In genomic region chrX:7883841-7884567, GRCm38 (mm10) we compare ENCODE assay signal across 8 mouse cellular contexts. TPM values are rescaled to one million over a fixed set of nuclear protein-coding genes. Genes with fewer than 3 reads are reported as not detected.
A peak's percentile ranks its signal among the peaks of the same experiment; 100 is the strongest.
DNase-seq lines count a peak whose midpoint lies in the region; ATAC-seq lines count a peak whose summit lies in the region.

Gene Slc35a2, plus strand, starts transcription at chrX:7884028.

- no peaks in the 10 kb centered on the region for H3K9me3 ChIP-seq in heart, embryonic 14.5 days (ENCODE audit: control insufficient read depth, low read length)
- H3K9me3 ChIP-seq in liver, embryonic 13.5 days (replicated peaks): no peaks in the 10 kb centered on the region
- H3K9me3 ChIP-seq in stomach, embryonic 16.5 days (replicated peaks; ENCODE audit: control insufficient read depth, low read length): no peaks in the 10 kb centered on the region

- H3K4me2 ChIP-seq in heart, embryonic 14.5 days (ENCODE audit: low read length): peak within 1 kb of the TSS; percentile 72
- peak within 1 kb of the TSS; percentile 75 for H3K4me2 ChIP-seq in liver, embryonic 13.5 days
- H3K4me2 ChIP-seq in stomach, embryonic 16.5 days (ENCODE audit: low read depth, low read length): peak within 1 kb of the TSS; percentile 54

- peak; percentile 81 for DNase-seq in CD4-positive, CD25-positive, alpha-beta regulatory T cell, adult 2 months (ENCODE audit: low read depth, low spot score)
- peak; percentile 52 for DNase-seq in c-Kit-negative CD71-positive TER-119-positive erythroid progenitor cells, embryonic 14.5 days (ENCODE audit: low read depth, low spot score)
- peak; percentile 77 for DNase-seq in fibroblast of lung, adult 2 months (ENCODE audit: low read depth)
- DNase-seq in kidney, postnatal 14 days: peak; percentile 90
- DNase-seq in liver, embryonic 13.5 days: peak; percentile 77
- peak; percentile 65 for DNase-seq in neural tube, embryonic 10.5 days (ENCODE audit: extremely low spot score, low spot score)

- ATAC-seq in heart, embryonic 14.5 days (ENCODE audit: insufficient number of reproducible peaks, insufficient read depth, low FRiP score, low read depth): peak; percentile 92
- peak; percentile 95 for ATAC-seq in liver, embryonic 13.5 days (ENCODE audit: low read depth)
- peak; percentile 95 for ATAC-seq in stomach, embryonic 16.5 days (ENCODE audit: insufficient read depth, low FRiP score)

- H3K27me3 ChIP-seq in heart, embryonic 14.5 days (ENCODE audit: control insufficient read depth, insufficient read depth, low read length): no peaks in the 10 kb centered on the region
- H3K27me3 ChIP-seq in liver, embryonic 13.5 days: no peaks in the 10 kb centered on the region
- no peaks in the 10 kb centered on the region for H3K27me3 ChIP-seq in stomach, embryonic 16.5 days (ENCODE audit: control insufficient read depth, insufficient read depth, low read length)

- no peaks in the 10 kb centered on the region for H3K36me3 ChIP-seq in heart, embryonic 14.5 days (ENCODE audit: control insufficient read depth, insufficient read depth, low read length)
- no peaks in the 10 kb centered on the region for H3K36me3 ChIP-seq in liver, embryonic 13.5 days
- H3K36me3 ChIP-seq in stomach, embryonic 16.5 days (ENCODE audit: control insufficient read depth, insufficient read depth, low read length): no peaks in the 10 kb centered on the region

- peaks cover 3 to 5% of the 10 kb centered on the region in 2 experiments; a peak in 2 of 4 replicates for H3K4me1 ChIP-seq in heart, embryonic 14.5 days (ENCODE audit: control insufficient read depth in 2 of 2, insufficient read depth in 2 of 2, low read length in 2 of 2)
- peaks cover 19% of the 10 kb centered on the region for H3K4me1 ChIP-seq in liver, embryonic 13.5 days (replicated peaks)
- H3K4me1 ChIP-seq in stomach, embryonic 16.5 days (ENCODE audit: control insufficient read depth, insufficient read depth, low read length): 0 out of 2 replicates have a peak, but pooled peaks cover 4% of the 10 kb centered on the region

- H3K27ac ChIP-seq in heart, embryonic 14.5 days (replicated peaks in 1 of 2; ENCODE audit: control insufficient read depth in 1 of 2, insufficient read depth in 1 of 2, low read depth in 2 of 2, low read length in 2 of 2): peak within 1 kb of the TSS; percentile 49 to 85; a peak in 3 of 4 replicates
- H3K27ac ChIP-seq in liver, embryonic 13.5 days: peak within 1 kb of the TSS; percentile 63
- peak within 1 kb of the TSS; percentile 91 for H3K27ac ChIP-seq in stomach, embryonic 16.5 days (ENCODE audit: low read length)

- peak within 1 kb of the TSS; percentile 49 to 94 for H3K4me3 ChIP-seq in heart, embryonic 14.5 days (ENCODE audit: control insufficient read depth in 1 of 2, insufficient read depth in 1 of 2, low read depth in 1 of 2, low read length in 2 of 2)
- peak within 1 kb of the TSS; percentile 72 for H3K4me3 ChIP-seq in liver, embryonic 13.5 days (replicated peaks)
- peak within 1 kb of the TSS; percentile 63 for H3K4me3 ChIP-seq in stomach, embryonic 16.5 days (replicated peaks; ENCODE audit: low read length)

- WGBS in heart, embryonic 14.5 days: 15% methylated on average over 49 of the region's 49 CpGs
- 7% methylated on average over 47 of the region's 49 CpGs for WGBS in liver, embryonic 13.5 days (ENCODE audit: insufficient replicate concordance)
- 12% methylated on average over 49 of the region's 49 CpGs for WGBS in stomach, embryonic 16.5 days

- peak within 1 kb of the TSS; percentile 63 for H3K9ac ChIP-seq in heart, embryonic 14.5 days (ENCODE audit: low read length)
- H3K9ac ChIP-seq in liver, embryonic 13.5 days: peak within 1 kb of the TSS; percentile 66
- H3K9ac ChIP-seq in stomach, embryonic 16.5 days (ENCODE audit: low read length): peak within 1 kb of the TSS; percentile 63

RNA-seq across cellular contexts. Expression of gene Slc35a2, which starts in this region (rescaled TPM):
- polyA plus RNA-seq in heart, embryonic 14.5 days (2014; fragmentation: Nextera tagmentation; extraction: Ambion mirVana): 15.2 and 18.3 TPM in 2 replicates
- polyA plus RNA-seq in liver, embryonic 13.5 days (2015; fragmentation: Nextera tagmentation; extraction: Ambion mirVana): 17.1 and 17.8 TPM in 2 replicates
- polyA plus RNA-seq in stomach, embryonic 16.5 days (2015; fragmentation: Nextera tagmentation; extraction: Ambion mirVana): 45.0 and 47.0 TPM in 2 replicates

Comparison
In these comparisons a context has a peak if more than half of its experiments do, and no peak if none do; other contexts are left out.
1. Peak in every context shown above with its lines: DNase-seq, ATAC-seq, H3K4me3 ChIP-seq and H3K27ac ChIP-seq.